Mouse (Mus musculus) forelimb bud, embryonic 11.5 days (tissue): ENCODE measurements around the gene Slc34a3.
A peak's percentile ranks its signal among the peaks of the same experiment; 100 is the strongest.

Source experiments
- DNase-seq: peaks from one replicate; pipeline ENCODE4 v3.0.0-alpha.2; 2012; ENCODE audit warnings: low read depth, low spot score

The Slc34a3 gene

DNA sequence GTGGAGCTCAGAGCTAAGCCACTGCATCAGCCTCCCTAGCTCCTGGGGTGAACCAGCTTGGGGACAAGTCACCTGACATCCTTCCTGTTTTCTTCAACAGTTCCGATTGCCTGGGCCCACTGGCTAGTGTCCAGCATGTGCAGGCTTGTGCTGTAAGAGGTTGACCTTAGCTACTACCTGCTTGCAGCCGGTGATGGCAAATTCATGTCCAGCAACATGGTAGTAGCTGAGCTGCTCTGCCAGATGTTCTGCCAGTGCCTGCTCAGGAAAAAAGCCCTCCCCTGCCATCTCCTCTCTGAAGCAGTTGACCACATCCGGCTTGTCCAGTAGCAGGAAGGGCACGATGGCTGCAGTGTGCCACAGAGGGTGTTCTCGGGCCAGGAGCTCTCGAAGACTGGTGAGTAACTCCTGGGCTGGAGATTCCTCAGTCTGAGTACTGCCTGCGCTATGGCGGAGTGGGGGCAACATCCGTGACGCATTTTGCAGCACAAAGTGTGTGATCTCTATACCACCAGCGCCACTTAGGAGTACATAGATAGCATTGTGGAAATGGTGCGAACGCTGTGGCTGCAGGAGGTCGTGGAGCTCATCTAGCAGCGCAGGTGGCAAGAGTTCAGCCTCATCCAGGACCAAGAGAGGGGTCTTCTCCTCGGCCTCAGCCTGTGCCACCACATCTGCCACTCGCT lies 39.5 kb downstream of the Slc34a3 start:
- DNase-seq: no peak

DNA sequence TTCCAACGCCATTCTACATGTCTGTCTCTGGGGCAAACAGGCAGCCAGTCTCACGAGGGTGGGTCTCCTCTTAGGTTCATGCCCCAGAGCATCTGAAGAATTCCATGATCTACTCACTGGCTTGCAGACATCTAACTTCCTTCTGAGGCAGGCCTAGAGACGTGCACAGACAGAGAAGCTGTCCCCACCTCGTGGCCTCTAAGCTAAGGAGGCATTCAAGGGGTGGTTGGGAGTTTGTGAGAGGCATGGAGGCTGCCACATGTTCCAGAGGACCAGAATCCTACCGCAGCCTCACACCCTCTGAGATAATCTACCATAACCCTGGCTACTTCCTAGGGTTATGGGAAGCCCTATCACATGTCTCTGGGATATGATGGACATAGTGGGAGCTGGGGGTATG lies 40.2 kb downstream of the Slc34a3 start:
- no peak for DNase-seq

DNA sequence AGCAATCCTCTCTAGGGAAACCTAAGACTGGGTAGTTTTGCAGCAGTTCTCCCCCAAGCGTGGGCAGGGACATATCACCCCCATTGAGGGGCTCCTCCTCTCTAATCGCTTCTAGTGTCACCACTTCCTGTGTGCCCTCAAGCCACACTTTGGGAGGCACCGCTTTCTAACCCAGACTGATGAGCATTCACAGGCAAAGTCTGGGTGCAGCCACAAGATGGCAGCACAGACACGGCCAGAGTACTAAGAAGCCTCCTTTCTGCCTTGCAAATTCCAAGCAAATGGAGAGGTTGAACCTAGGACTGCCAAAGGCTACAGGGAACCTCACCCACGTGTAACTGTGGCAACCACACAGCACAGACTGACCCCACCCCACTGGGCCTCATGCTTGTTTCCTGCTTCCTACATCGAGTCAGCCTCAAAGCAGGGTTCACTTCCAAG lies 40.8 kb downstream of the Slc34a3 start:
- DNase-seq: peak; percentile 88

DNA sequence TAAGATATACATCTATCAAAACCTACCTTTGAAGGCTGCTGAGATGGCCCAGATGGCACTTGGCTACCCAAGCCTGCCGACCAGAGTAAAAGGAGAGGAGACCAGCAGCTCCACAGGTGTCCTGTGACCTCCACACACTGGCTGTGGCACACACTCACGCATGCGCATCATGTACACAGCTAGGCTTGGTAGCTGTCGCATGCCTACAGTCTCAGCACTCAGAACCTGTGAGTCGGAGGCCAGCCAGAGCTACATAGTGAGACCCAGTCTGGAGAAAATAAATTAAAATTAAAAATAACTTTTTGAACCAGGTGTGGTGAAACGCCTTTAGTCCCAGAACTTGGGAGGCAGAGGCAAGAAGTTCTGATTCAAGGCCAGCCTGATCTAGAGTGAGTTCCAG lies 46.3 kb downstream of the Slc34a3 start:
- DNase-seq: no peak

DNA sequence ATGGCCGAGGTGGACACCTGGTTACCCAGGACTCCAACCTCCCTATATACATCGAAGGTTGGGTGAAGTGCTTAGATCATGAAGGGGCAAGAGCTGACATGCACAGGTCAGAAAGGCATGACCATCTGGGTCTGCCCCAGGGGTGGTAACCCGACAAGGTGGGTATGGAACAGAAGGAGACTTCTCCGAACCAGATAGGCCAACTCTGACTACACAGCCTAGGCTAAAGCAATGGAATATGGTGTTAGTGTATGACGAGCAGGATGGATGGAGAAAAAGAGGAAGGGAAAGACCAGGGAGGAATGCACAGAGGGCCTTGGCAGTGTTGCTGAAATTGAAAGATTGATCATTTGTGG lies 47.6 kb downstream of the Slc34a3 start:
- DNase-seq: no peak

DNA sequence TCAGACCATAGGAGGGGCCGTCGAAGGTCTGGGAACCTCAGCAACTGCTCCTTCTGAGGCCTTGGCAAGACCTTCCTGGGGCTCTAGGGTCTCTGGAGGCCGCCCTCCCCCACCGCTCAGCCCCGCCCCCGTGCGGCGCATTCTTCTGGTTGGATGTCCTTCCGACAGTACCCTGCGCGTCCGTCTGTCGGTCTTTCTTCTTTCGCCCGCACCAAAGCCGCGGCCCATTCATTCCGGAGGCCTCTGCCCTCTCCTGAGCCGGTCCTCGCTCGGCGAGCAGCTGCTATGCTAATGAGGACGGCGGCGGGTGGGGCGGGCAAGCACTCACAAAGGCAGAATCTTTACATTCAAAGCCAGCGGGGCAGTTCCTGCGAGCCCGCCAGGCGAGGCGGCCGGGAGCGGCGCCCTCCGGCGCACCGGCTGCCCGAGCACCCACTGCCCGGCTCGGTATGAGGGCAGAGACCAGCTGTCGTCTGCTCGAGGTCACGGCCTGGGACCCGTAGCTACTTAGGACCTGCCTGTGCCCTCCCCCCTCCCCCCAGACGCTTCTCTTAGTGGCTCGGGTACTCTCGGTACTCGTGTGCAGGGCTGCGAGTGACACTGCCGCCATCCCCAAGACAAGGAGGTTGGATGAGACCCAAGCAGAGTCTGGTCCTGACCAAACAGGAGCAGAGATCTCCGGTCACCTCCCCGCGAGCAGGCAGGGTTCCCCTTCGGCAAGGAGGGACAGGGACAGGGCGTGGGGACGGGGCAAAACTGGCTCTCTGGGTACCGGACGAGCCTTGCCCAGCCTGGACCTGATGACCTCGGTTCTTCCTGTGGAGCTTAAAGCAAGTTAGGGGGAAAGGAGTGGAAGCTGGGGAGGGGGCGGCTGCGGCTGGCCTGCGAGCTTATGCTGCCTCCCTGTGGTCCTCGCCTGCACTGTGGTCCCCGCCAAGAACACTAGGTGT lies 48.3 kb downstream of the Slc34a3 start:
- DNase-seq: peak; percentile 64

DNA sequence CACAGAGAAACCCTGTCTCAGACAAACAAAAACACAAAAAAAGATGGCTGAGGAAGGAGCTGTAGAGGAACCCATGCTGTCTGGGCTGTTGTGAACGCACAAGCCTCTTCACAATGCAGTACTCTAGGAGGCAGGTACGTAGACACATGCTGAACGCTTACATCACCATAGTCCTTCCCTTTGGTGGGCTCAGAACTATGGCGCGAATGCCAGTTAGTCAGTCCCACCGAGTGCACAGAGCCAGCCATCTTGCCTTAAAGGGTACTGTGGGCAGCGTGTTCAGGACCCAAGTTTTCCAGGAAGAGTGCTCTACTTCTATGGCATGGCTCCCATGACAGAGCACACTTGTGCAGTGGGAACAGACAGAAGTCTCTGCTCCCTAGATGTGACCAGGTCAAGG lies 49.7 kb downstream of the Slc34a3 start:
- no peak for DNase-seq

DNA sequence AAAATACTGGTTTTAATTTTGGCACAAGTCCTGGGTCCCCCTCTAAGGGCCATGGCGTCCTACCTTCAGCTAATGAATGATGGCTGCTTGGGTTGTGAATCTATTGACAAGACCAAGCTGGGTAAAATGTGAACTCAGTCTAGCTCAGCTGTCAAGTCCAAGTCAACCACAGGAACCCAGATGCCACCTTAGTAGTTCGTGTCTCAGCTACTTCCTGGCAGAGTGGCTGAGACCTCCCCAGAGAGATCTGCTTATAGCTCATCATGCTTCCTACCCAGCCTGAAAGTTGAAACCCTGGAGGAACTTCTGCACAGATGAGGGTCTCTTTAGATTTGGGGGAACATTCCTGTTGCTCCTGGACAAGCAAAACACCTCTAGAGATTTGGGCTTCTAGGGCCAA lies 50.8 kb downstream of the Slc34a3 start:
- DNase-seq: no peak

DNA sequence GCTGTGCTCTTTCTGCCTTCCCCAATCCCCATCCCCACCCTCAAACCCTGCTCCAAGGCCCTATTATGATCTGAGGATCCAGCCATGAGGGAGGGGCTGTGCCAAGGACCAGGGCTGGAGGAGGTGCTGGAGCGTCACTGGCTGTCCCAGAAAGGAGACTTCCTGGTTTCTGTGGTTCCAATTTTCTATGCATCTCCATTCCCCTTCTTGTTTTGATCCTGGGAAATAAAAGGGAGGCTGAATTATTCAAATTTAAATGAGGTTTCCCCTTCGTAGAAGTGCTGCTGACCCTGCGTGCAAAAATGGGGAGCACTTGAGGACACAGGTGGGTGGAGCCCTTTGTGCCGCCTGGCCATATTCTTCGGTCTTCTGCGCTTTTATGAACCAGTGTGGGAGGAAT lies 51.5 kb downstream of the Slc34a3 start:
- no peak for DNase-seq

DNA sequence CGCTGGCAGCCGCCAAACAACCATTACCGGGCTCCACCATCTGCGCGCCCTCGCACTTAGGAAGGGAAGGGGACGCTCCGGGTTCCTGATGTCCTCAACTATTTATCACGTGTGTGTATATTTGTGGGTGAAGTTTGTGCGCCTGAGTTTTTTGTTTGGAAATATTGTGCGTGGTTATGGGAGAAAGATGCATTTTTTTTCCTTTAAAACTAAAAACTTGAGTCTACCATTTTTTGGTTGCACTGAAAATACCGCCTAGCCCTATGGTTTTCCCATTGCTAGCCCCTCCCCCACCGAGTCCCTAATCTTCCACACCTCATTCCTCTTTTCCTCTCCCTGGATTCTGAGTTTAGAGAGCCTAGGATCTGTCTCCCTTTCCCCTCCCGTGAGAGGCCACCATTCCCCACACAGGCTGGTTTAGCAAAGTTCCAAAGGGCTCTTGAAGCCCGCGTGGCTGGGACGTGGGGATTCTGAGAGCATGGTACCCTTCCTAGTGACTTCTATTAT lies 52.2 kb downstream of the Slc34a3 start:
- no peak for DNase-seq

DNA sequence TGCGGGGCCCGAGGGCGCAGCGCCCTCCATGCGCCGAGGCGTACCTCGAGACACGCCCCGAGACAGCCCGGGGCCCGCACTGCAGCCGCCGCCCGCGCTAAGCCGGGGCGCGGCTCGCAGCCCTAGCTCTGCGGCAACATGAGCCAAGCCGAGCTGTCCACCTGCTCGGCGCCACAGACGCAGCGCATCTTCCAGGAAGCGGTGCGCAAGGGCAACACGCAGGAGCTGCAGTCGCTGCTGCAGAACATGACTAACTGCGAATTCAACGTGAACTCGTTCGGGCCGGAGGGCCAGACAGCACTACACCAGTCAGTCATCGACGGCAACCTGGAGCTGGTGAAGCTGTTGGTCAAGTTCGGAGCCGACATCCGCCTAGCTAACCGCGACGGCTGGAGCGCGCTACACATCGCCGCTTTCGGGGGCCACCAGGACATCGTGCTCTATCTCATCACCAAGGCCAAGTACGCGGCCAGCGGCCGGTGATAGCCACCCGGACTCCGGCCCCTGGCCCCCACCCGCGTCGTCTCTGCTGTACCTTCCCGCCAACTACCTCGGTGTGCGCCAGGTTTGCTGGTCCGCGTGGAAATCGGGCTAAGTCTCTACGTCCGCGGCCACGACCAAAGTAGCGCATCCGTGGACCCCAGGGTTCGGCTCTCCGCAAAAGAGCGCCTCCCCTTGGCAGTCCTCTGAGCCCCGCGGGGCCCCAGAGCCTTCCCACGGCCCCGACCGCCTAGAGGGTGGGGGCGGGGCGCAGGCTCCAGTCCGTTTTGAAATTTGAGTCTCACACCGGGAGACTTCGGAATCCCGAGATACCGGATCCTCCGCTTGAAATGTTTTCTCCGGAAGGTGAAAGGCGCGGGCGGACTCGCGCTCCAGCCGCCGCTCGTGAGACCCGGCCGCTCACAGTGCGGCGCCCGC lies 52.9 kb downstream of the Slc34a3 start:
- peak; percentile 38 for DNase-seq

DNA sequence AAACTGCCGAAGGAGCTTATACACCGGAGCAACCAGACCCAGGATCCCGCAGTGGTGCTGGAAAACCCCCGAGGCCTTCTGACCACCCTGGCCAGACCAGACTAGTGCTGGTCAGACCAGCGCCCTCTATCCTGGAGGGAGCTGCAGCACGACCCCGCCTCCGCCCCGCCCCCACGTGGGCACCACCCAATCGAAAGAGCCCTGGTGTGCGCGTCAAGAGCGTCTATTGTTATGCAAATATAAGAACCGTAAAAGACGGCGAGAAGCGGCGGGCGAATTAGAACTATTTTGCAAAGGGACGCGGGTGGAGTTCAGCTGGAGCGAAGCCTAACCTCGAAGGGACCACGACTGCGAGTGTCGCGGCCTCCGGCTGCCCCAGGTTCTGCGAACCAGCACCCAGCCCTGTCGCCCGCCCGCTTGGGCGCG lies 53.7 kb downstream of the Slc34a3 start, which contains the start of gene Nrarp:
Nrarp (plus strand) TSS at position 281 of the 426 bp plus-strand sequence.
- DNase-seq: peak; percentile 85

DNA sequence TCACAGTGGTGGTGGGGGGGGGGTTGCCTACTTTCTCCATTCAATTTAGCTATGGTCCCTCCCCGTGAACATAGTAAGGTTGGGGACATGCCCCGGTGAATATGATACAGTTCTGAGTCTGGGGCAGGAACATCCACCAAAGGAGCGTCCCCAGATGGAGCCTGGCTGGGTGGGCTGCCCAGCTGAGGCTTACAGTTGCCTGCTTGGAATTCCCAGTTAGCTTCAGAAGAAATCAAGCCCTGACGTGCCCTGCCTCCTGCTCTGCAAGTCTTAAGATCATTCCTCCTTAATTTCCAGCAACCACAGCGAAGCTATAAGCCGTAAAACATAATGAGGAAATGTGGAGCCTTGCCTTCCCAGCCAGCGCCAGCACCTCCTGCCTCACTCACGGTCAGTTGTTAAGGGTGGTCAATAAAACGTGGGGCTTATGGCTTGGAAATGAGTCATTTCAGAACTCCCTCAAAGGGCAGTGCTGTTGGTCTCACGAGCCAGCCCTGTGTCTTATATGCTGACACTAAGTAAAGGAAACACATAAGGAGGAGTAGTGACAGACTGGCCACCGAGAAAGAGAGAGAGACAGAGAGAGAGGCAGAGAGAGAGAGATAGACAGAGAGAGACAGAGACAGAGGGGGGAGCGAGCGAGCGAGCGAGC lies 54.5 kb downstream of the Slc34a3 start:
- DNase-seq: peak; percentile 62
